Mouse (Mus musculus): ENCODE results near the gene Osbpl2. TPM values are rescaled to one million over a fixed set of nuclear protein-coding genes. Genes with fewer than 3 reads are reported as not detected.

Gene Osbpl2
- 10 to 100 TPM; 16.9 to 18.8 TPM for total RNA-seq (2021)
- long read RNA-seq, experiment 1, transcript Osbpl2-201 (14 exons, 2,805 nt): major isoform, 48 of 63 reads
- long read RNA-seq, experiment 1, partial matches to known transcripts: 5 of 63 reads
- long read RNA-seq, experiment 1, other reads (novel, unspliced or antisense): 10 of 63 reads
- long read RNA-seq, experiment 2, transcript Osbpl2-201 (14 exons, 2,805 nt): major isoform, 31 of 33 reads
- long read RNA-seq, experiment 2, partial matches to known transcripts: 1 of 33 reads
- long read RNA-seq, experiment 2, other reads (novel, unspliced or antisense): 1 of 33 reads

- DNase-seq (ENCODE audit: low spot score): peak; percentile 100
These were observed at the start of gene Osbpl2 for GRCm38 (mm10) chr2:180118661-180119438. TSS of gene Osbpl2 (plus strand) at chr2:180119306.

- no peak for DNase-seq (ENCODE audit: low spot score)
These were observed 49.2 kb upstream of the Osbpl2 start for GRCm38 (mm10) chr2:180069770-180070480.

DNA sequence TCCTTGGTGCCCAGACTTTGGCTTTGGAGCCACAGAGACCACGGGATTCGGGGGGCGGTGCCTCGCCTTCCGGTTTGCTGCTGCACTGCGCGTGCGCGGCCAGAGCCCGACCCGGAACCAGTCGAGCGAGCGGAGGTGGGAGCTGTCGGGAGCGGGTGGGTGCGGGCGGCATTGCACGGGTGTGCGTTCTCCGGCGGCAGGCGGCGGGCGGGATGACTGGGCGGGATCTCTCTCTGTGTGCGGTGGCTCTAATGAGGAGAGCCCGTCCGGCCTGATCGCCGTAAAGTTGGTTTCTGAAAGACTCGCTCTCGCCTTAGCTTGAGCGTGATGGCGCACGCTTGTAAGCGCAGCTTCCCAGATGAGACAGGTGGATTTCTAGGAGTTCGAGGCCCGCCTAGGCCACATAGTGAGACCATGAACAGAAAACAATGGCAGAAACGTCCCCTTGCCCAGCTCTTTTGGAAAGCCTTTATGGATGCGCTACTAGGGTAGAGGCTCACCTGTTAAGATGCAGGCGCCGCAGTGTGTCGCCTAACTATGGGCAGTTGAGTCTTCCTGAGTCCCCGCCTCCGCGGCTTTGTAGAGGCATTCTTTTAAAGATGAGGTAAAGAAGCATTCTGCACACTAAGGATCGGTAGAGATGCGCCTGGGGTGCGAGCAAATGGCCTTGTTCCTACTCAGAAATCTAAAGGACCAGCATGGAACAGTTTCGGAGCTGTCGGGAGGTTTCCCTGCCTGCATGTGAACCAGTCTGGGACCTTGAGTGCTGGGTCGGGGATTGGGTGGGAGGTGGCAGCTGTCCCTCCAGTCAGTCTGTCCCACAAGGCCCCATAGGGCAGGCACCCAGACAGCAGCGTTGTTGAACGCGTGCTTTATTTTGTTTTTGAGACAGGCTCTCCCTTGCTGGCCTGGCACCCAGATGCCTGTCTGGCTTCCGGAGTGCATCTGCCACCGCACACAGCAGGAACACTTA, 48.3 kb upstream of the Osbpl2 start, which contains the start of gene Mtg2:
TSS of gene Mtg2 (plus strand) at position 108 of the 973 bp plus-strand sequence.
- DNase-seq (ENCODE audit: low spot score): peak; percentile 95

GRCm38 (mm10) chr2:180071671-180072070, 47.4 kb upstream of the Osbpl2 start:
- DNase-seq (ENCODE audit: low spot score): no peak

- DNase-seq (ENCODE audit: low spot score): no peak
These were observed 46.2 kb upstream of the Osbpl2 start for GRCm38 (mm10) chr2:180072886-180073285.

DNA sequence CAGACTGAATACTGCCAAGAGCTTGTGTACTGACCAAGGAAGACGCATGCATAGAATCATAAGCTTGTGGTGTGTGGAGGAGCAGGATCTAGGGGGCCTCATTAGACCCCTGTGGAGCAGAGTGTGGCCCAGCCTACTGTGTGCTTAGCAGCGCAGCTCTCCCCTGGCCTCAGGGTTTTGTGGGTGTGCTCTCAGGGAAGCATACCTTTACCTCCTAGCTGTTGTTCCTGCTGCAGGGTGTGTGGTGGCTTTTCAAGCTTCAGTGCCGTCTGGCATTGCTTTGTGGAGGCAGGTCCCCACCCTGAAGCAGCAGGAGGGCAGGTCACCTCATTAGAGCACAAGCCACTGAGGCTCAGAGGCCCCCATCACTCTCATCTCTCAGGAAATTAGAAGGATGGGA, 41.5 kb upstream of the Osbpl2 start:
- no peak for DNase-seq (ENCODE audit: low spot score)

- DNase-seq (ENCODE audit: low spot score): no peak
These were observed 38.4 kb upstream of the Osbpl2 start for GRCm38 (mm10) chr2:180080680-180081079.

DNA sequence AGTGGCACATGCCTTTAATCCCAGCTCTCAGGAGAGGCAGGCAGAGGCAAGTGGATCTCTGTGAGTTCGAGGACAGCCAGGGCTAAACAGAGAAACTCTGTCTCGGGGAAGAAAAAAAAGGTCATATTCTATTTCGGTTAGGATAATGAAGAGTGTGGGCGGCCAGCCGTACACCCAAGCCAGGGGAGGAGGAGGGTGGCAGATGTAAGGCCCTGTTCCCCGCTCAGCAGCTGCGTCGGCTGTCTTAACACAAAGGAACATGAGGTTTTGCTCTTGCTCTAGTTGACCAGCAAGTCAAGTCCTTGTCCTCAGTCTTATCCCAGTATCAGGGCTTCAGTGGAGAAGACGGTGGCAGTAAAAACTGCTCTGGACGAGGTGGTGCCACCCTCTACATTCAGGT, 36.0 kb upstream of the Osbpl2 start:
- DNase-seq (ENCODE audit: low spot score): no peak

DNA sequence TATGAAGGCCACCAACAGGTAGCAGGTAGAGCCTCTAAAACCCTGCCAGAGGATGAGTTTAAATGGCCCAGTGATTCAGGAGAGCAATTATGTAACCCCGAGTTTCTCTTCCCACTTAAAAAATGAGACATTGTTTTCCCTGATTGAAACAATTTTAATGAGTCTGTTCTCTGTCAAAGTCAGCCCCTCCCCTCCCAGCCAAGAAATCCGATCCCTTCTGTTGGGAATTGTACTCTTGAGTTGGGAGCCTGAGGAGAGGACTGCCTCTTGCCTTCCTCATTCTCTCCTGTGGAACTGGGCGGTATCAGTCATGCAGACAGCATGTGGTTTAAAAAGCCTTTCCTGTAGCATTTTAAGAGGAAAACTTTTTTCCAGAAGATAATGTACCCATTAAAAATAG, 34.5 kb upstream of the Osbpl2 start:
- DNase-seq (ENCODE audit: low spot score): no peak

- no peak for DNase-seq (ENCODE audit: low spot score)
These were observed 33.0 kb upstream of the Osbpl2 start for GRCm38 (mm10) chr2:180085926-180086636.

GRCm38 (mm10) chr2:180086637-180087027, 32.5 kb upstream of the Osbpl2 start:
- no peak for DNase-seq (ENCODE audit: low spot score)

DNA sequence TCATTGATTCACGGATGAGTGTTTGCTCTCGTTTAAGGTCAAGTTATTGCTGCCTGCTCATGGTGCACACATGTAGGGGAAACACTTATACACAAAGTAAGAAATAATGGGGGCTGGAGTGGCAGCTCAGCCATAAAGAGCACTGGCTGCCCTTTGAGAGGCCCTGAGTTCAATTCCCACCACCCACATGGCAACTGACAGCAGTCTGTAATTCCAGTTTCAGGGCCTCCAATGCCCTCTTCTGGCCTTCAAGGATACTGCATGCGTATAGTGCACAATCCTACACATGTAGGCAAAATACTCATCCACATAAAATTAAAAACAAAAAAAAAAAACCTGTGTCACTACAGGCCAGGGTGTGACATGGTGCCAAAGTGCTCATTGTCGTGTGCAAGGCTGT, 31.6 kb upstream of the Osbpl2 start:
- DNase-seq (ENCODE audit: low spot score): no peak

GRCm38 (mm10) chr2:180090285-180090684, 28.8 kb upstream of the Osbpl2 start:
- peak; percentile 30 for DNase-seq (ENCODE audit: low spot score)

DNA sequence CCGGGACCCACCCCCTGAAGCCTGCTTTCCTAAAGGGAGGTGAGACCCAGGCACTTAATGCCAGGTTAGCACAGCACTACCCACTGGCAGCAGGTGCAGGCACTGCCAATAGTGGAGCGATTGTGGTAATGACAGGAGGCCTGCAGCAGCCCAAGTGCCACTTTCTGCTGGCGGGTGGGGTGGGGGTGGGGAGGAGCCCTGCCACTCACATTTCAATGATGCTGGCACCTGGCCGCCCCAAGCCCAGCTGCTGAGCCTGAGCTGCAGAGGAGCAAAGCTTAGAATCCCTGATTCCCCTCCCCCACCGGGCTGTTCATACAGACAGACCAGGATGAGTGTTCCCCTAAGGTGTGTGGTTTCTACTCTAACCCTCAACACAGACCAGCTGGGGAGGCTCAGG, 23.4 kb upstream of the Osbpl2 start:
- DNase-seq (ENCODE audit: low spot score): no peak

DNA sequence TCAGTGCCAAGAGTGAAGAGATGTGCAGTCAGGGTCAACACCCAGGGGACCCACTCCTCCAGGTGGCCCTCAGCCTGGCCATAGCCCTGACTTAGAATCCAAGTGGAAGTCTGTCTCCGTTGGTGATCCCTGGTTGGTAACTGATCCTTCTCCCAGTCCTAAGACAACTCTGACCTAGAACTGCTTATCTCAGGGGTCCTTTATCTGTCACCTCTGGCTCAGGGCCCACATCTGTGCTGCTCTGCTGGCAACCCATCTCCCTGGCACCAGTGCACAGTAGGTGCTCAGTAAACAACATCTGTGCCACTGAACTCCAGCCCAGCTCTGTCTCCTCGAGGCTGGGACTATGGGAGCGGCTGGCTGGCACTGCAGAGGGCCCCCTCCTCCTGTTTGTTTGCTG, 21.5 kb upstream of the Osbpl2 start:
- no peak for DNase-seq (ENCODE audit: low spot score)

GRCm38 (mm10) chr2:180098167-180098566, 20.9 kb upstream of the Osbpl2 start:
- no peak for DNase-seq (ENCODE audit: low spot score)

DNA sequence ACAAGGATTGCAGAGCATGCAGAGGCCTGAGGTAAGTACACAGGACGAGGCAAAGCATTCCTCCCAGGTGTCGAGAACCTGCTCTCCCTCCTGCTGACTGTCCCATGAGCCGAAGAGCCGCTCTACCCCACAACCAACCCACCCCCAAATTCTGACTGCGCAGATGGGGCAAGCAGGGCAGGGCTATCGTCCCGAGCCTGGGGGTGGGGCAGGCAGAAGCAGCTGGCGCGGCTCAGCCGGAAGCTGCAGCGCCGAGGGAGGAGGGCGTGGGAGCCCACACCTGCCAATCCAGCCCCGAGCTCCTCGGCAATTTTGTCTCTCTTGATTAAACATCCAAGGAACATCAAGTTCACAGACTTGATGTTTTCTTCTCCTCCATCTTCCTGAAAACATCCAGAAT, 19.6 kb upstream of the Osbpl2 start:
- DNase-seq (ENCODE audit: low spot score): no peak

DNA sequence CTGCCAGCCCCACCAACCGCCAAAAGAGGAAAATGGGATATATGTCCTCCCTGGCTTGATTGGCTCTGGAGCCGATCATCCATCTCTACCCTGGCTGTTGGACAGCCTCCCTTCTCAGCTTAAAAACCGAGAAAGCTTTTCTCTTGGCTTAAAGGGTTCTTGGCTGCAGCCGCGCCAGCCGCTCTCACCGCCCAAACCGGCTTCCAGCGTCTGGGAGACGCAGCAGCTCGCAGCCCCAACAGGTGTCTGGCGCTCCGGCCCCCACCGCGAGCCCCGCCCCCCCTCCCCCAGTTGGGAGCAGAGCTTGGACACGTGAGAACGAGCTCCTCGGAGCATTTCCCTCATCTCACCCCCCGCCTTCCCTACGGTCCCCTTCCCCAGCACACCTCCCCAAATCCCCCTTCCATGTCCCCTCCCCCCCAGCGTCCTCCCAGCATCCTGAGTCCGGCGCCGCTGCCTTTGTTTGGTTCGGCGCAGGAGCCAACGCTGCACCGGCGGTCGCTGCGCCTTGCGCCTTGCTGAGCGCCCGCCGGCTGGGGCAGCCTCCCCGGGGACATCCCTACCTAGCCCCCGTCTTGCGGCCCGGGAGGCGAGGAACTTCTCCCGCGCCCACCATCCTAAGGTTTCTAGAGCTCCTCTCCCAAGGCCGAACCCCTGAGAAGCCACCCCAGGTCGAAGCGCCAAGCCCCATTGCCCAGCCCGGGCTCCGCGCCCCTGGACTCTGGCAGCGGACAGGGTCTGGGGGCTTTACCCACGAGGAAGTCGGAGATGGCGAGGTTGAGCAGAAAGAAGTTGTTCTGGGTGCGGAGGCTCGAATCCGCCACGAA, 15.7 kb upstream of the Osbpl2 start:
- DNase-seq (ENCODE audit: low spot score): no peak

DNA sequence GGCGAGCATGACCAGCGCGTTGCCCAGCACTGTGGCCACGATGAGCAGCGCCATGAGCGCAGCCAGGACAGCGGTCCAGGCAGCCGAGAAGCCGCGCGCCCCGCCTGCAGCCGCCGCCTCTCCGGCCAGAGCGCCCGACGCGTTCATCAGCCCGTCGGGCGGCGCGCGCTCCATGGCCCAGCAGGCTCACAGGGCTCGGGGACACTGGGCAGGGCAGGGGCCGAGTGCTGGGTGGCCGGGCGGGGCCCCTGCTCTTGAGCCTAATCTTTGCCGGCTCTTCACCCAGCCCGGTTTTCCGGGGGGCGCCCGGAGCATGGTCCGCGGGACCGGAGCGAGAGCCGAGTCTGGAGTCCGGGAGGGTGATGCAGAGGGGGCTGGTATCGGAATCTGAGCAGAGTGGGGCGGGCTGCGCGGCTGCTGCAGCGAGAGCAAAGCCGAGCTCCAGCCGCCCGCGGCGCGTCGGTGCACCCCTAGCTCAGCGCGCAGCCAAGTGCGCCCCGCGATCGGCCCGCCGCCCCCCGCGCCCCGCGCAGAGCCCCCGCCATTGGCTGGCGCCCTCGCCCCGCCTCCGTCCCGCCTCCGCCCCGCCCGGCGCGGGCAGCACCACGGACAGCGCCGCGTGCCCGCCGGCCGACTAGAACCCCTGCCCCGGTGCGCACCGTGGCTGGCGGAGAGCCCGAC, 15.0 kb upstream of the Osbpl2 start, which contains the start of gene Hrh3:
TSS of gene Hrh3 (minus strand) at position 511 of the 681 bp plus-strand sequence.
- DNase-seq (ENCODE audit: low spot score): peak; percentile 57
